Mouse (Mus musculus): ENCODE results near the gene Gm14692. TPM values are rescaled to one million over a fixed set of nuclear protein-coding genes. Genes with fewer than 3 reads are reported as not detected.
"Not testable (repeated sequence)": the region's sequence is repeated elsewhere in the genome, so short reads cannot be mapped to it uniquely, and the experiment has no call there.

The Gm14692 gene
- polyA plus RNA-seq (2011; ENCODE audit: insufficient read length, low read depth, missing spikeins) = not detected in 2 replicates

GRCm38 (mm10) chrX:67695398-67695797 lies at the start of gene Gm14692:
Gene Gm14692 (plus strand): TSS chrX:67695698.
- not testable (repeated sequence) for H3K27ac ChIP-seq (ENCODE audit: insufficient read depth, low read length); H3K4me1 ChIP-seq (ENCODE audit: control insufficient read depth, insufficient read depth, low read length); H3K4me3 ChIP-seq (ENCODE audit: insufficient read depth, low read length)

GRCm38 (mm10) chrX:67693462-67693861 lies 2.0 kb upstream of the Gm14692 start, which contains the start of gene Gm1140:
Gene Gm1140 (minus strand): TSS chrX:67693562.
- H3K4me3 ChIP-seq (ENCODE audit: insufficient read depth, low read length) = not testable (repeated sequence)

More at GRCm38 (mm10) chrX:67693462-67693861, 2.0 kb upstream of the Gm14692 start, which contains the start of gene Gm1140:
- H3K4me1 ChIP-seq (ENCODE audit: control insufficient read depth, insufficient read depth, low read length); H3K27ac ChIP-seq (ENCODE audit: insufficient read depth, low read length): not testable (repeated sequence)

Other genes starting within 250 kb of the Gm14692 start
- gene Gm1140, start 2.1 kb upstream of the Gm14692 start, polyA plus RNA-seq (2011; ENCODE audit: insufficient read length, low read depth, missing spikeins) = not detected in 2 replicates
- not detected in 2 replicates for gene 4933436I01Rik, start 225.8 kb downstream of the Gm14692 start, polyA plus RNA-seq (2011; ENCODE audit: insufficient read length, low read depth, missing spikeins)

Data from embryonic fibroblast, embryonic 13.5 days (primary cell).